Mouse (Mus musculus) liver, embryonic 15.5 days (tissue): Measurements from ENCODE around the gene Tlr13. TPM values are rescaled to one million over a fixed set of nuclear protein-coding genes. Genes with fewer than 3 reads are reported as not detected.

Source experiments
- ATAC-seq: fragments of 200-750 bp; cut with Nextera tagmentation; 2 replicates; pipeline ENCODE4 v1.8.0; 2017; ENCODE audit warnings: moderate number of reproducible peaks, mild to moderate bottlenecking, moderate library complexity; ENCODE audit not compliant: insufficient read depth
- H3K27ac ChIP-seq: fragments of 300-500 bp; sonication (generic); replicated peaks from 2 replicates; pipeline ENCODE4 v1.5.1; 2015; ENCODE audit warnings: mild to moderate bottlenecking, inconsistent platforms
- H3K27me3 ChIP-seq: fragments of 300-500 bp; sonication (generic); 2 replicates; pipeline ENCODE4 v1.6.1; 2015; ENCODE audit warnings: mild to moderate bottlenecking, inconsistent platforms
- H3K36me3 ChIP-seq: fragments of 300-500 bp; sonication (generic); replicated peaks from 2 replicates; pipeline ENCODE4 v1.6.1; 2015; ENCODE audit warnings: moderate library complexity, mild to moderate bottlenecking, inconsistent platforms
- H3K4me1 ChIP-seq: fragments of 300-500 bp; sonication (generic); replicated peaks from 2 replicates; pipeline ENCODE4 v1.6.1; 2015; ENCODE audit warnings: inconsistent platforms
- H3K4me2 ChIP-seq: fragments of 300-500 bp; sonication (generic); 2 replicates; pipeline ENCODE4 v1.6.1; 2015; ENCODE audit warnings: moderate library complexity, mild to moderate bottlenecking, inconsistent platforms
- H3K4me3 ChIP-seq: fragments of 300-500 bp; sonication (generic); replicated peaks from 2 replicates; pipeline ENCODE4 v1.5.1; 2015; ENCODE audit warnings: mild to moderate bottlenecking, inconsistent platforms
- H3K9ac ChIP-seq: fragments of 300-500 bp; sonication (generic); 2 replicates; pipeline ENCODE4 v1.6.1; 2015; ENCODE audit warnings: moderate library complexity, mild to moderate bottlenecking, inconsistent platforms
- H3K9me3 ChIP-seq: fragments of 300-500 bp; sonication (generic); replicated peaks from 2 replicates; pipeline ENCODE4 v1.6.1; 2016; ENCODE audit warnings: inconsistent platforms
- WGBS: fragments of 180-500 bp; shearing (Covaris S2); methylation state at CpG from one replicate; pipeline ENCODE4 v1.1.7; 2015; ENCODE audit warnings: mixed read lengths; ENCODE audit not compliant: insufficient replicate concordance; 5-methylcytosine and 5-hydroxymethylcytosine counted together
- polyA plus RNA-seq: library from polyadenylated mRNA; unstranded; fragments of >200 nt; fragmentation: Nextera tagmentation; extraction: Ambion mirVana; gene quantifications from 2 replicates; pipeline ENCODE4 v1.2.1, GENCODE M21; 2015

Gene Tlr13
- polyA plus RNA-seq, 1 experiment from 2014 or later: 1.4 TPM

DNA sequence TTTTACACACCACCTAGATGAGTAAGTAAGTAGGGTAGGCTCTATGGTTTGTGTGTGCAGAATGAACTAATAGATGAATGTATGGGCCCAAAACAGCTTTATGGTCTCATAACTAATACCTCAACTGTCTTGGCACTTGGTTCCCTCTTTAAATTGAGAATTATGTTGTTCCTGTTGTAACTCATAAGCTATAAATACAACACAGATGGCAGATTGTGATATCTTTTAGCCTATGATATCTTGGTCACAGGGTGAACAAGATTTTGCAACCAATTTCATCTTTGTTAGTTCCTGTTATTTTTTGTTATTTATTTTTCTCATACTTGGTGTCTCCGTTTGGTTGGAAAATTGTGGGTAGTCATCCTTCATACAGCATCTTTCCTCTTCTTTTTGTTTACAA, 5.2 kb downstream of the Tlr13 start:
- H3K27ac ChIP-seq: no peak overlapping the region
- H3K4me1 ChIP-seq: no peaks in the 10 kb centered on the region
- no peaks in the 10 kb centered on the region for H3K27me3 ChIP-seq
- no peaks in the 10 kb centered on the region for H3K9me3 ChIP-seq
- no peak for ATAC-seq
- no peak overlapping the region for H3K4me3 ChIP-seq
- WGBS: 61% methylated on average over 1 of the region's 1 CpGs
- H3K4me2 ChIP-seq: no peak overlapping the region
- no peaks in the 10 kb centered on the region for H3K36me3 ChIP-seq
- no peak overlapping the region for H3K9ac ChIP-seq

DNA sequence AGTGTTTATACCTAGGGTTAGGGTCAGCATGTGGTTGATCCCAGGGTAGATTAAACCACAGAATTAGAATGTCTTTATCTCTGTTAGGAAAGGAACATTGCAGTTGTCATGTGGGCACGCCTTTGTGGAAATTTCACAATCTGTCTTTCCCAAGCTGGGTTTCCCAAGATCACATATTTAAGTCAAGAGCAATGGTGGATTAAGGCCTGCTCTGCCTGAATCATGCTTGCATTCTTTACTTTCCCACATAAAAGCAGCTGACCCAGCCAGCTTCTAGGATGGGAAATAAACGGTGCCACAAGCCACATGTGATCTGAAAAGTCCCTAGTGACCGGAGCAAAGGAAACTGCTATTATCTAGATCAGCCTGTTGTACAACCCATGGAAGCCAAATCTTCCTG, 6.5 kb downstream of the Tlr13 start:
- 45% methylated on average over 3 of the region's 3 CpGs for WGBS
- no peaks in the 10 kb centered on the region for H3K36me3 ChIP-seq
- no peak overlapping the region for H3K4me2 ChIP-seq
- ATAC-seq: no peak
- H3K27ac ChIP-seq: no peak overlapping the region
- no peaks in the 10 kb centered on the region for H3K27me3 ChIP-seq
- H3K9ac ChIP-seq: no peak overlapping the region
- H3K4me3 ChIP-seq: no peak overlapping the region
- H3K4me1 ChIP-seq: peaks cover 4% of the 10 kb centered on the region; the same call in 1 of the 2 replicates
- H3K9me3 ChIP-seq: no peaks in the 10 kb centered on the region

DNA sequence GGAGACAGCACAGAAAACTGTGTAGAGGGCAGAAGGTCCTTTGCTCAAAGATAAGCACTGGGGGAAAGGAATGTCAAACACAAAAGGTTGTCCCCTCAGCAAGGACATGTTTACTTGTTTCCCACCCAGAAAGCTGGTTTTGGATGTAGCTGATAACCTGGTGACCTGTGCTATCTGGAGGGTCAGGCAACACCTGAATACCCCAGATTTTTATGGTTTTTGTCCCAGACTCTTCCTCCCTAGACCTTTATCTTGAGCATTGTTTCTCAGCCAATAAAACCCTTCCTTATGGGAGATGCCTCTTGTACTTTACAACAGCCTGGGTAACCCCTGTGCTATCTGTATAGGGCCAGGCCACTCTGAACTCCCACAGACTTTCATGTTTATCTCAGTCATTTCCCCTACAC, 11.2 kb downstream of the Tlr13 start:
- Histone ChIP-seq H3K27ac (0 out of 2 replicates have a peak overlapping the region, but pooled peaks have one; percentile 19), H3K9ac (no peak overlapping the region), H3K4me1 (peaks cover 8% of the 10 kb centered on the region; the same call in 1 of the 2 replicates), H3K9me3 (no peaks in the 10 kb centered on the region), H3K4me2 (no peak overlapping the region), H3K4me3 (no peak overlapping the region), H3K27me3 (no peaks in the 10 kb centered on the region), H3K36me3 (no peaks in the 10 kb centered on the region)
- ATAC-seq: peak; percentile 86

DNA sequence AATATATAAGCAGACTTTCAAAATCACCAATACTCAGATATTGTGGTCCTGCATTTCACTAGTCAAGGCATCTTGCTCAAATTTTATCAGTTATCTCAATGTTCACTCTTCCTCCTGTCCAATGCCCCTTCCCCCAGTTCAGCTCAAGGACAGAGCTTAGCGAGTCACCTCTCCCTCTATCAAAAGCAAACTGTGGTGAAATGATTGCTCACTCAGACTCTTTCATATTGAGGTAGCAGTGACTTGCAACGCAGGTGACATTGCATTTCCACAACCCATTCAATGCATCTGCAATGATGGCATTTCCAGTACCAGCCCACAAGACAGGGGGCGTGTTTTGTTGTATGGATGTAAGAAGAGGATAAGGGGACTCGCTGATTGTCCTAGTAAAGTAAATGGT, 12.9 kb downstream of the Tlr13 start:
- 39% methylated on average over 4 of the region's 4 CpGs for WGBS
- H3K9me3 ChIP-seq: no peaks in the 10 kb centered on the region
- H3K4me1 ChIP-seq: peaks cover 8% of the 10 kb centered on the region; the same call in 1 of the 2 replicates
- H3K36me3 ChIP-seq: no peaks in the 10 kb centered on the region
- no peak overlapping the region for H3K9ac ChIP-seq
- H3K4me3 ChIP-seq: no peak overlapping the region
- no peak overlapping the region for H3K27ac ChIP-seq
- no peak for ATAC-seq
- no peaks in the 10 kb centered on the region for H3K27me3 ChIP-seq
- no peak overlapping the region for H3K4me2 ChIP-seq

DNA sequence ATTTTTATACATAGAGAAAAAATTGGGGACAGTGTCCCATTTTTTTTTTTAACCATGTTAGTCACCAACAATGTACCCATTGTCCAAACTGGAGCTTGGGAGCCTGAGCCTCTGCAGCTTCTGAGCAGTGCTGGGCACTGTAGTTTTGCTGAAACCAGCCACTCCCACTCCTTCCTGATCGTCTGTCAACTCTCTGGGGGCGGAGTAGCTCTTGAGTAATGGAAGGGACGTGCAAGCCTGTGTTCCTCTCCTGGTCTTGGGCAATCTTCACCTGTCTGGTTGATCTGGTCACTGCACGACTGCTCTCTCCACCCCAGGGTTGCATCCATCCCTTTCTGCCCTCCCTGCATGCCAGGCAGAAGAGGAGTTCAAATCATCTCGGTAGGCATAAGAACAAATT, 21.0 kb downstream of the Tlr13 start:
- Histone ChIP-seq H3K27ac (no peak overlapping the region), H3K9ac (no peak overlapping the region), H3K4me2 (no peak overlapping the region), H3K4me3 (no peak overlapping the region), H3K4me1 (no peaks in the 10 kb centered on the region), H3K36me3 (no peaks in the 10 kb centered on the region), H3K9me3 (no peaks in the 10 kb centered on the region), H3K27me3 (no peaks in the 10 kb centered on the region)
- peak; percentile 89 for ATAC-seq
- 24% methylated on average over 5 of the region's 5 CpGs for WGBS

DNA sequence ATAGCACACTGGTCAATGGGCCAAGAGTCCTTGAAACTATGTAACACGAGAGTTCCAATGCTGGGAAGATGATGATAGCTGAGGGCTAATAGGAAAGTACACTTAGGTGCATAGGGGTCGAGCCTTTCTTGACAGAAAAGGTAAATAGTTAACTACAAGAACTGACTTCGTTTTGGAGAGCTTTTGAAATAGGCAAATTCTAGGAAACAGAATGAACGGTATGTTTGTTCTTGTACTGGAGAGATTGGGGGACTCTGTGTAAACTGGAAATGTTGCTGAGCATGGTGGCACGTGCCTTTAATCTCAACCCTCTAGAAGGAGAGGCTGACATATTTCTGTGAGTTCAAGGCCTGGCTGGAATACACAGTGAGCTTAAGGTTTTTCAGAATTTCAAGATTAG, 21.6 kb downstream of the Tlr13 start:
- H3K36me3 ChIP-seq: no peaks in the 10 kb centered on the region
- H3K4me2 ChIP-seq: no peak overlapping the region
- 51% methylated on average over 5 of the region's 5 CpGs for WGBS
- H3K9ac ChIP-seq: no peak overlapping the region
- no peaks in the 10 kb centered on the region for H3K27me3 ChIP-seq
- H3K4me3 ChIP-seq: no peak overlapping the region
- no peaks in the 10 kb centered on the region for H3K9me3 ChIP-seq
- peak; percentile 59; the same call in 1 of the 2 replicates for ATAC-seq
- H3K4me1 ChIP-seq: no peaks in the 10 kb centered on the region
- H3K27ac ChIP-seq: 0 out of 2 replicates have a peak overlapping the region, but pooled peaks have one; percentile 29

DNA sequence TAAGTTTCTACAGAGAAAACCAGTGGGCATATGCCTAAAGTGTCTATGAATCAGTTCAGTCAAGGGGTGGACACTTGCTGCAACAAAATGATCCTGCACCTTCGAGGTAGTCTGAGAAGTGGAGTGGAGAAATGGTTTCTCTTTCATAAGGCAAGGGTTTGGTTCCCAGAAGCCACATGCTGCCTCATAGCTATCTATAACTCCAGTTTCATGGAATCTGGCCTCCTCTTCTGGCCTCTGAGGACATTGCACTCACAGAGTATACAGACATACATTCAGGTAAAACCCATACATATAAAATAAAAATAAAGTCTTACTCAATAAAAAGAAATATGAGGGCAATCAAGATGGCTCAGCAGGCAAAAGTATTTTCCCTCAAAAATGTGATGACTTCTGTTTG, 22.1 kb downstream of the Tlr13 start:
- H3K4me2 ChIP-seq: no peak overlapping the region
- no peaks in the 10 kb centered on the region for H3K27me3 ChIP-seq
- no peak overlapping the region for H3K4me3 ChIP-seq
- no peak for ATAC-seq
- no peaks in the 10 kb centered on the region for H3K4me1 ChIP-seq
- H3K36me3 ChIP-seq: no peaks in the 10 kb centered on the region
- no peak overlapping the region for H3K9ac ChIP-seq
- no peaks in the 10 kb centered on the region for H3K9me3 ChIP-seq
- H3K27ac ChIP-seq: 0 out of 2 replicates have a peak overlapping the region, but pooled peaks have one; percentile 29
- 37% methylated on average over 1 of the region's 1 CpGs for WGBS

DNA sequence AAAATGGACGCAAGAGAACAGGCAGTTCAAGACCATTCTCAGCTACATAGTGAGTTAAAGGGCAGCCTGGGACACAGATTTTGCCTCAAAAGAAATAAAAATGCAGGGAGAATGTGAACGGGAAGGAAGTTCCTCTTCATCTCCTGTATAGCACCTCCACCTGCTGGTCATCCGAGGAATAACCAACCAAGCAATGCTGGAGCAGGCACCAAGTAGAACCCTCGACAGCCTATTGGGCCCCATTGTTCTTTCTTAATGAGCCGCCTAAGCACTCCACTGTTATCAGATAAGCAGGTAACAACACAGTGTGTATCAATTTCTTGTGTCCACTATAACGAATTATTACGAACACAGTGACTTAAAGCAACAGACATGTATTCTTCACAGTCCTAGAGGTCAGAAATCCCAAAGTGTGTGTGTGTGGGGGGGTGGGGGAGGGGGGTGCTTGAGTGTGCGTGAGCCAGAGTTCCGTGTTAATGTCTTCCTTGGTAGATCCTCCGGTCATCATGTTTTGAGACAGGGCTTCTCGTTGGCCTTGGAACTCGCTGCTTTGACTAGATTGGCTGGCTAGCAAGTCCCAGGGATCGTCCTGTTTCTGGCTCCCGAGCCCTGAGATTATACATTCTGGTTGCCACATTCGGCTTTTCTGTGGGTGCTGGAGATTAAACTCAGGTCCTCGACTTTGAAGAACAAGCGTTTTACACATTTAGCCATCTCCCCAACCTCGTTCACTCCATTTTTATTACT, 28.3 kb downstream of the Tlr13 start:
- Histone ChIP-seq H3K4me1 (no peaks in the 10 kb centered on the region), H3K27ac (no peak overlapping the region), H3K36me3 (no peaks in the 10 kb centered on the region), H3K27me3 (no peaks in the 10 kb centered on the region), H3K4me3 (peak overlapping the region; percentile 37), H3K9ac (no peak overlapping the region), H3K4me2 (peak overlapping the region; percentile 57), H3K9me3 (no peaks in the 10 kb centered on the region)
- ATAC-seq: peak; percentile 52; the same call in 1 of the 2 replicates
- 21% methylated on average over 18 of the region's 18 CpGs for WGBS

DNA sequence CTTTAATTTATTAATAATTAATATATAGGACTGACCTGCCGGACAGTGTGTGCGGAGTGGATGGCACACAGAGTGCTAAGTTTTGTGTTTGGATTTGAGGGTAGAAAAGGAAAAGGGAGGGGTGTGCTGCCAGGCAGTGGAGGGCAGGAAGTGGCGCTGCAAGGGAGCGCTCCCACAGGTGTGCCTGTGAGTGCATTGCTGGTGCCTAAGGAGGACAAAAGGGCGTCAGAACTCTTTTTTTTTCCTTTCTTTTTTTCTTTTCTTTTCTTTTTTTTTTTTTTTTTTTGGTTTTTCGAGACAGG, 28.8 kb downstream of the Tlr13 start:
- Histone ChIP-seq H3K4me2 (peak overlapping the region; percentile 57), H3K9me3 (no peaks in the 10 kb centered on the region), H3K27me3 (no peaks in the 10 kb centered on the region), H3K27ac (no peak overlapping the region), H3K9ac (no peak overlapping the region), H3K4me1 (no peaks in the 10 kb centered on the region), H3K36me3 (no peaks in the 10 kb centered on the region), H3K4me3 (peak overlapping the region; percentile 37)
- WGBS: 49% methylated on average over 6 of the region's 6 CpGs
- no peak for ATAC-seq

DNA sequence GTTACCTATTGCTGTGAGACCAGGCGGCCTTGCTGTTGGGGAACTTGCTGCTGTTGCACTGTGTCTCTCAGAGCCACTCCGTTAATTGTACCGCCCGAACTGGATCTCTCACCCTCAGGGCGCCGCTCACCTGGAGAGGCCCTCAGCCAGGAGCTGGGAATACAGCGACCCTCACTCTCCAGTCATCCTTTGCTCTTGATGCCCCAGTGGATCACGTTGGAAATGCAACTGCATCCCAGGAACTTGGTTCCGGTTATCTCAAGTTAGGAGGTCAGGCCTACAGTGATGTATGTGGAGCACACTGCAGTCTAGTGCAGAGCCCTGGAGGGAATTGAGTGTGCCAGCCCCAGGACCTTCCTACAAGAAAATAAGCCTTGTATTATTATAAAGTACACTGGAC, 33.3 kb downstream of the Tlr13 start:
- no peaks in the 10 kb centered on the region for H3K27me3 ChIP-seq
- no peak overlapping the region for H3K9ac ChIP-seq
- H3K36me3 ChIP-seq: no peaks in the 10 kb centered on the region
- H3K9me3 ChIP-seq: no peaks in the 10 kb centered on the region
- no peak overlapping the region for H3K27ac ChIP-seq
- WGBS: 57% methylated on average over 9 of the region's 9 CpGs
- no peak overlapping the region for H3K4me2 ChIP-seq
- H3K4me3 ChIP-seq: no peak overlapping the region
- no peaks in the 10 kb centered on the region for H3K4me1 ChIP-seq
- ATAC-seq: no peak

DNA sequence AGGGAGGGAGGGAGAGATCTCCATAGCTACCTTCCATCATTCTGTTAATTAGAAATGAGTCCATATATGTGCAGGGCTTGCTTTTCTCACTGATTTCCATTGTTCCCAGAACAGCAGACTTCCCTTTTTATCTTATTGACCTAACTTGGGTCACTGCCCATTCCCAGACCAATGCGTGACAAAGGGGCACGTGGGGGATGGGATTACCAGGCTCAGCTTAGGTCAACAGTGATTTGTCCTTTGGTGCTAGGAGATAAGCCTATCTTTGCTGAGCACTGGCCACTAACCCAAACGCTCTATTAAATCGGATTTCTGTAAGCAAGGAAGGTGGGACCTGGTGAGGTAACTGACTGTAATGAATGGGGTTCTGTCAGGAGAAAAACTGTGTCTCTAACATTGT, 41.3 kb downstream of the Tlr13 start:
- Histone ChIP-seq H3K9ac (no peak overlapping the region), H3K4me3 (no peak overlapping the region), H3K9me3 (no peaks in the 10 kb centered on the region), H3K27ac (no peak overlapping the region), H3K36me3 (no peaks in the 10 kb centered on the region), H3K4me1 (peaks cover 18% of the 10 kb centered on the region), H3K27me3 (0 out of 2 replicates have a peak, but pooled peaks cover 3% of the 10 kb centered on the region), H3K4me2 (no peak overlapping the region)
- ATAC-seq: no peak
- WGBS: 17% methylated on average over 4 of the region's 4 CpGs

DNA sequence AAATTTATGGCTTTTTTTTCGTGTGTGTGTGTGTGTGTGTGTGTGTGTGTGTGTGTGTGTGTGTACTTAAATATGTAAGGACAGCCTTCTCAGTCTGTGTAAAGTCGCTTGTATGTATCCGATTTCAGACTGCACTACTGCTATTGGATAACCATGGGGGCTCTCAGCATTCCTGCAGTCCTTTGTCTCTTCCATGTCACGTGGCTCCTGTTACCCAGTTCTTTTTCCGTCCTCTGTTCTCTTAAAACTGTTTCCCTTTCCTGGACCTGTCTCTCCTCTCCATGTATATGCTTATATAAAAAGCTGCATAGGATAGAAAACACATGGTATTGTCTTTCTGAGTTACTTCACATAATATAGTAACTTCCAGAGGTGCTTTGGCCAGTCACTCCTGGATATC, 42.7 kb downstream of the Tlr13 start:
- no peaks in the 10 kb centered on the region for H3K36me3 ChIP-seq
- H3K9ac ChIP-seq: no peak overlapping the region
- no peaks in the 10 kb centered on the region for H3K9me3 ChIP-seq
- no peak overlapping the region for H3K27ac ChIP-seq
- 0 out of 2 replicates have a peak overlapping the region, but pooled peaks have one; percentile 73 for H3K4me2 ChIP-seq
- ATAC-seq: no peak
- 38% methylated on average over 4 of the region's 5 CpGs for WGBS
- no peak overlapping the region for H3K4me3 ChIP-seq
- peaks cover 19% of the 10 kb centered on the region for H3K4me1 ChIP-seq
- 0 out of 2 replicates have a peak, but pooled peaks cover 3% of the 10 kb centered on the region for H3K27me3 ChIP-seq
